Mouse (Mus musculus) skeletal muscle tissue, adult 2 months (tissue): ENCODE measurements around the gene Flad1.

ENCODE experiments used
- DNase-seq: peaks from one replicate; pipeline ENCODE4 v3.0.0-alpha.2; 2012; ENCODE audit warnings: low read depth, low spot score

Gene Flad1

GRCm38 (mm10) chr3:89395806-89396653, 15.6 kb downstream of the Flad1 start:
- no peak for DNase-seq

- no peak for DNase-seq
Measured at GRCm38 (mm10) chr3:89395419-89395805, 16.3 kb downstream of the Flad1 start.

DNA sequence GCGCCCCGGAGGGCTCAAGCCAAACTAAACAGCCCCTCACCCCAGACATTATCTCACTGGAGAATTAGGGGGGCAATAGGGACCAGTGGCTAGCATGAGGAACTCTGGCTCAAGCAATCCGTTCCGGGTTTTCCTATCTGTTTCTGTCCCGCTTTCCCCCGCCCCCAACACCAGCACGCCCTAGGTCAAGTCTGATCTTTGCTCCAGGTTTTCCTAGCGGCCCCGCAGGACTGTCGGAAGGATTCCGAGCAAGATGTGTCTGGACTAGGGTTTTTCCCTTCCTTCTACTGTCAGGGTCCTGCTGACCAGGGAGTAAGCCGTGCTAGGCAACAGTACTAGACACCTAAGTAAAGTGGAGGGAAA, 16.8 kb downstream of the Flad1 start:
- peak; percentile 84 for DNase-seq

GRCm38 (mm10) chr3:89394006-89394893, 17.4 kb downstream of the Flad1 start, which contains the start of gene Zbtb7b:
TSS of gene Zbtb7b (minus strand) at chr3:89394776.
- DNase-seq, result peak; percentile 87

DNA sequence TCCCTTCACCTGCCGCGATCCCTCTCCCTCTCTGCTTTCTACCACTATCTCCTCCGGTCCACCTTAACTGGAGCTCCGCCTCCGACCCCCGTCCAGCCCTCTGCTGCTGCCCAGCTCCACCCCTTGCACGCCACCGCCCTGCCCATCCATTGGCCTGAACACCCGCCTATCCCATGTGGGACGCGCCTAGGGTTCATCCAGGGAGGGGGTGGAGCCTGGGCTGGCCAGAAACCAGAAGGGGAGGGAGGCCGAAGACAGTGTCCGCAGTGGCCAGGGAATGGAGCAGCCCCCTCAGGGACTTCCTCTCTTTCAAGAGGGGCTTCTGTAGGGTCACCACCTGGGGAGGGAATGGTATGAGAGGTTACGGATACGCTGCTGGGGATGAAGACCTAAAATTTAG, 18.1 kb downstream of the Flad1 start:
- DNase-seq, result peak; percentile 97

GRCm38 (mm10) chr3:89392871-89393311, 18.8 kb downstream of the Flad1 start:
- no peak for DNase-seq

DNA sequence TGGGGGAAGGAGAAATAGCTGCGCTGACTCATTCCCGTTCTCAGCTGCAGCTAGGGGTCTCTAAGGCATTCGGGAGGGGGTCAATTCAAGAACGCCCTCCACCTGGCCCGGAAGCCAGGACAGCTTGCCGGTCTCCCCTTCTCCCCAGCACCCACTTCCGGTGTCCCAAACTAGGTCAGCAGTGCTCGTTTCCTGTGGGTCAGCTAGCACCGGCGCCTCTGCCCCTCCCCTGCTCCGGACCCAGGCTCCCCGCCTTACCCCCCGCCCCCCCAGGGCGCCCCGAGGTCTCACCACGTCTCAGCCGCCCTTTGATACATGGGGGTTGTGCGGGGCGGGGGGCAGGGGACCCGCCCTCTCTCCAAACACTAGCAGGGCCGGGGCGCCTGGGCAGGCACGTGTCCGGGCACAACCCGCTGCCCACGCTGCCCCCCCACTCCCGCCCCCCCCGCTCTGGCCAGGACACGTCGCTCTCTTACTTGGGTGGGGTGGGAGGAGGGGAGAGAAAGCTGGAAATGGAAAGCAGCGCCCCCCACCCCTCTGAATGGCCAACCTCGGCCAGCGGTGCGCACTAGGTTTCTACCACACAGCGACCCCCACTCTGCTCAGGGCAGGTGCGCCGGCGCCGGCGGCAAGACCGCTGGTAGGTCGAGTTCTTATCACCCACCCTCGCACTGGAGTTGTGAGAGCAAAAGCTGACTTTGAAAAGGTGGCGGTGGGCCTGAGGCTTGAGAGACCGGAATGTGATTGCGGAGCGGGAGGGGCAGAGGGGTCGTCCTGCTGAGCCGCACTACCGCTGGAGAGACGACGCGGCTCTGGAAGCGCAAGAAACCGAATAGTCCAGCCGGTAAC, 19.8 kb downstream of the Flad1 start:
- DNase-seq, result peak; percentile 78

- DNase-seq, result no peak
Measured at GRCm38 (mm10) chr3:89390699-89391662, 20.7 kb downstream of the Flad1 start.

DNA sequence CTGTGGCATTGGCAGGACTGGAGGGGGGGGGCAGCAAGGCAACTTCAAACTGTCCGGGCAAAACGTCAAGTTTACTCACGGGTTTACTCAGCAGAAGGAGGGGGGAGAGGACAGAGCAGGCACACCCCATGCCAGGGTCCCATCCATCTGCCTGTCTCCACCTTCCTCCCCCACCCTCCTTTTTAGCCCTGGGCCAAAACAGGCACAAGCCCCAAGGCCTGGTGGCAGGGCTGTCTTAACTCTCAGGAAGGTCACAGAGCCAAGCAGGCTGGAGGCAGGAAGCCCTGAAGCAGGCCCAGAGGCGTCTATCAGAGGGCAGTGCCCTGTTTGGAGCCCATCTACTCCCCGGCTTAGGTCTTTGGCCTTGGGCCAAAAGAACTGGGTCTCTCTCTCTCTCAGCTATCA, 21.6 kb downstream of the Flad1 start:
- peak; percentile 78 for DNase-seq

DNA sequence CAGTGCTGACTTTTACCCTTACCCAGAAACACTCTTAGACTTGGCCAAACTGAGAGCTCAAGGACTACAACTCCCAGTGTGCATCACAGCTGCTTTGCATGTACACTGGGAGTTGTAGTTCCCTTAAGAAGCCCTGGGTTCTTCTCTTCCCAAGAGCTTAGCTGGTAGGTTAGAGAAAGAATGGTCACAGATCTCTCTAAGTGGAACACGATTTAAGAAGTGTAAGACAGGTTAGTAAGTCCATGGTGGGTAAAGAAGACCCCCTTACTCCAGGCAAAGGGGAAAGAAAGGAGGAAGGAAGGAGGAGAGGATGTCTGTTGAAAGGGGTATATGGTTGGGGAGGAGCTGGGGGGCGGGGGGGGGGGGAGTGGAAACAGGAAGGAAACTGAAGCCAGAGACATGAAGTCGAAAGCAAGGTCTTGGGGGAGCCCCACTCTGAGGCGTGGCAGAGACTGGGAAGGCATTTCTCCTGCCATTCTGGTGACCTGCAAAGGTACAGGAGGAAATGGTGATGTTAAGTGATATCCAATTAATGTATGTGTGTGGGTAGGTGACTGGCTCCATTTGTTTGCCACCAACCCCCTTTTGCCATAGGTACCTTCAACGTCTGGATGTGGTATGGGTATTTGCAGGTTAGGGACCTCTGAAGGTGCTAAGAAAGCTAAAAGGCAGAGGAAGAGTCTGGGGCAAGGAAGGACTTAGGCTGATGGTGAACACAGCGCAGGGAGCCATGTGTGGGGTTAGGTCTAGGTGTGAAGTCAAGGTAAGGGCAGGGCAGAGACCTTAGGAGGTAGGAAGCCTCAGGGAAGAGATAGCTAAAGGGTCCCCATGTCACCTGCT, 22.5 kb downstream of the Flad1 start:
- no peak for DNase-seq

- peak; percentile 70 for DNase-seq
Measured at GRCm38 (mm10) chr3:89388134-89388881, 23.4 kb downstream of the Flad1 start.

DNA sequence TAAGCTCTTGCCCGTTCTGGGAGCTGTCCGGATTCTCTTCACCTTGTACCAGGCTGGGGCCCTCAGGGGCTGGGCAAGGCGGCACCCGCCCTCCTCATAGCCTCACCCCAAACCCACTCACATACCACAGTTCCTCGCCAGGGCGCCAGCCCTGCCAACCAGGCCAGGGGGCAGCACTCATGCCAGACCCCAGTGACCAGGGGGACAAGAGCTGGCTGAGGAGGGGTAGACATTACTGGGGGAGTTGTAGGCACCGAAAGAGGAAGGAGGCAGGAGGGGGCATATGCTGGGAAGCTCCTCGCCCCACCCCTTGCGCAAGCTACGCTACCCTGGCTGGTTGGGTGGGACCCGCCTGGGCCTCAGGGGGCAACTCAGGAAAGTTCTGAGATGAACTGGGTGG, 24.0 kb downstream of the Flad1 start:
- DNase-seq, result no peak

GRCm38 (mm10) chr3:89386438-89387420, 24.9 kb downstream of the Flad1 start:
- DNase-seq, result no peak

DNA sequence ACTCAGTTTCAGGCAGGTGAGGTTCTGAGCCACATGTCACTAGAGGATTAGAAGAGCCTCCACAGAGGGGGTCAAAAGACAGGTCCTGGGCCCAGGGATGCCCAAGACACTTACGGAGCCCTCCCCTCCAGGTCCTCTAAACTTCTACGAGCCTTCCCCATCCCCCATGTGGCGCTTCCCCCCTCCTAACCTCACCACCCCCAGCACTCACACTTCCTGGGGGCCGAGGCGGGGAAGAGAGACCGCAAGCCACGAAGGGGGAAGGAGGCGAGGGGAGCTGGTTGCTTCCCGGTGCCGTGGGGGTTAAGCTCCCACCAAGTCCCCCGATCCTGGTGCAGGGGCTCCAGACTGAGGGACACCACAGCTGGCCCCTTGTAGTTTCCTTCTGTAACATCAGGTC, 26.2 kb downstream of the Flad1 start:
- DNase-seq, result no peak

GRCm38 (mm10) chr3:89384331-89385076, 27.2 kb downstream of the Flad1 start:
- no peak for DNase-seq

- no peak for DNase-seq
Measured at GRCm38 (mm10) chr3:89383651-89384255, 27.9 kb downstream of the Flad1 start.
